Mouse (Mus musculus): ENCODE data around the gene Dcaf11. TPM values are rescaled to one million over a fixed set of nuclear protein-coding genes. Genes with fewer than 3 reads are reported as not detected.

The Dcaf11 gene
- polyA plus RNA-seq, 1 experiment: 25.6 TPM

GRCm38 (mm10) chr14:55618486-55619195 lies 58.8 kb downstream of the Dcaf11 start:
- Histone ChIP-seq H3K27ac (ENCODE audit: insufficient read depth, low read length) (no peak overlapping the region), H3K4me1 (ENCODE audit: control insufficient read depth, insufficient read depth, low read length) (peaks cover 5% of the 10 kb centered on the region), H3K4me3 (ENCODE audit: low read depth, low read length) (peak overlapping the region; percentile 28), H3K9me3 (replicated peaks; ENCODE audit: control insufficient read depth, insufficient read depth, low read length, poor library complexity, severe bottlenecking) (no peaks in the 10 kb centered on the region), H3K9ac (ENCODE audit: low read depth, poor library complexity, severe bottlenecking) (peak overlapping the region; percentile 52), H3K27me3 (ENCODE audit: control insufficient read depth, insufficient read depth, low read length, poor library complexity, severe bottlenecking) (no peaks in the 10 kb centered on the region), H3K36me3 (ENCODE audit: control insufficient read depth, insufficient read depth, low read length, poor library complexity, severe bottlenecking) (no peaks in the 10 kb centered on the region)
- TF ChIP-seq CTCF (IDR thresholded peaks at IDR 0.05; ENCODE audit: low read depth, low read length) (no peak), EP300 (IDR thresholded peaks at IDR 0.05; ENCODE audit: insufficient read depth, low read depth, low read length) (no peak), POLR2A (IDR thresholded peaks at IDR 0.05; ENCODE audit: insufficient read depth, low read length) (no peak)

Other genes starting within 250 kb of the Dcaf11 start
- 24.8 and 29.6 TPM in 2 replicates for gene Dhrs4, start 81.2 kb upstream of the Dcaf11 start, polyA plus RNA-seq (2011; ENCODE audit: insufficient read depth, insufficient read length, low read depth, missing spikeins)
- 7.5 and 9.9 TPM in 2 replicates for gene Carmil3, start 69.4 kb upstream of the Dcaf11 start, polyA plus RNA-seq (2011; ENCODE audit: insufficient read depth, insufficient read length, low read depth, missing spikeins)
- gene Cpne6, start 49.6 kb upstream of the Dcaf11 start, polyA plus RNA-seq (2011; ENCODE audit: insufficient read depth, insufficient read length, low read depth, missing spikeins): not detected in 2 replicates
- gene Nrl, start 35.0 kb upstream of the Dcaf11 start, polyA plus RNA-seq (2011; ENCODE audit: insufficient read depth, insufficient read length, low read depth, missing spikeins): not detected in 2 replicates
- gene Pck2, start 19.7 kb upstream of the Dcaf11 start, polyA plus RNA-seq (2011; ENCODE audit: insufficient read depth, insufficient read length, low read depth, missing spikeins): 18.0 and 21.2 TPM in 2 replicates
- not detected in 2 replicates for gene A730061H03Rik, start 400 bp downstream of the Dcaf11 start, polyA plus RNA-seq (2011; ENCODE audit: insufficient read depth, insufficient read length, low read depth, missing spikeins)
- 1.5 TPM in 1 of 2 replicates, not detected in the other for gene Fitm1, start 15.6 kb downstream of the Dcaf11 start, polyA plus RNA-seq (2011; ENCODE audit: insufficient read depth, insufficient read length, low read depth, missing spikeins)
- gene Psme1, start 18.1 kb downstream of the Dcaf11 start, polyA plus RNA-seq (2011; ENCODE audit: insufficient read depth, insufficient read length, low read depth, missing spikeins): 188 and 199 TPM in 2 replicates
- gene Emc9, start 25.3 kb downstream of the Dcaf11 start, polyA plus RNA-seq (2011; ENCODE audit: insufficient read depth, insufficient read length, low read depth, missing spikeins): 5.3 and 6.1 TPM in 2 replicates
- 195 and 200 TPM in 2 replicates for gene Psme2, start 31.1 kb downstream of the Dcaf11 start, polyA plus RNA-seq (2011; ENCODE audit: insufficient read depth, insufficient read length, low read depth, missing spikeins)
- gene Rnf31, start 31.7 kb downstream of the Dcaf11 start, polyA plus RNA-seq (2011; ENCODE audit: insufficient read depth, insufficient read length, low read depth, missing spikeins): 31.6 and 39.1 TPM in 2 replicates
- gene Irf9, start 43.6 kb downstream of the Dcaf11 start, polyA plus RNA-seq (2011; ENCODE audit: insufficient read depth, insufficient read length, low read depth, missing spikeins): 9.6 and 10.9 TPM in 2 replicates
- 16.4 and 20.6 TPM in 2 replicates for gene Rec8, start 58.0 kb downstream of the Dcaf11 start, polyA plus RNA-seq (2011; ENCODE audit: insufficient read depth, insufficient read length, low read depth, missing spikeins)
- gene Ipo4, start 76.0 kb downstream of the Dcaf11 start, polyA plus RNA-seq (2011; ENCODE audit: insufficient read depth, insufficient read length, low read depth, missing spikeins): 69.4 and 88.5 TPM in 2 replicates
- gene Gm49378, start 77.9 kb downstream of the Dcaf11 start, polyA plus RNA-seq (2011; ENCODE audit: insufficient read depth, insufficient read length, low read depth, missing spikeins): 9.8 and 14.1 TPM in 2 replicates
- 22.7 and 25.1 TPM in 2 replicates for gene Tm9sf1, start 83.8 kb downstream of the Dcaf11 start, polyA plus RNA-seq (2011; ENCODE audit: insufficient read depth, insufficient read length, low read depth, missing spikeins)
- gene Tssk4, start 90.2 kb downstream of the Dcaf11 start, polyA plus RNA-seq (2011; ENCODE audit: insufficient read depth, insufficient read length, low read depth, missing spikeins): not detected in 2 replicates
- gene Mdp1, start 100.5 kb downstream of the Dcaf11 start, polyA plus RNA-seq (2011; ENCODE audit: insufficient read depth, insufficient read length, low read depth, missing spikeins): 33.2 and 36.0 TPM in 2 replicates
- gene Gmpr2, start 111.9 kb downstream of the Dcaf11 start, polyA plus RNA-seq (2011; ENCODE audit: insufficient read depth, insufficient read length, low read depth, missing spikeins): 22.2 and 26.7 TPM in 2 replicates
- 229 and 241 TPM in 2 replicates for gene Nedd8, start 112.1 kb downstream of the Dcaf11 start, polyA plus RNA-seq (2011; ENCODE audit: insufficient read depth, insufficient read length, low read depth, missing spikeins)
- 50.9 and 63.6 TPM in 2 replicates for gene Tinf2, start 121.8 kb downstream of the Dcaf11 start, polyA plus RNA-seq (2011; ENCODE audit: insufficient read depth, insufficient read length, low read depth, missing spikeins)
- gene Tgm1, start 153.9 kb downstream of the Dcaf11 start, polyA plus RNA-seq (2011; ENCODE audit: insufficient read depth, insufficient read length, low read depth, missing spikeins): 24.3 and 26.9 TPM in 2 replicates
- 39.6 and 42.5 TPM in 2 replicates for gene Rabggta, start 162.3 kb downstream of the Dcaf11 start, polyA plus RNA-seq (2011; ENCODE audit: insufficient read depth, insufficient read length, low read depth, missing spikeins)
- gene Dhrs1, start 185.7 kb downstream of the Dcaf11 start, polyA plus RNA-seq (2011; ENCODE audit: insufficient read depth, insufficient read length, low read depth, missing spikeins): 34.7 and 38.9 TPM in 2 replicates
- gene Nop9, start 185.7 kb downstream of the Dcaf11 start, polyA plus RNA-seq (2011; ENCODE audit: insufficient read depth, insufficient read length, low read depth, missing spikeins): 56.2 and 59.8 TPM in 2 replicates
- gene Cideb, start 198.5 kb downstream of the Dcaf11 start, polyA plus RNA-seq (2011; ENCODE audit: insufficient read depth, insufficient read length, low read depth, missing spikeins): not detected in 2 replicates
- gene Ltb4r2, start 201.4 kb downstream of the Dcaf11 start, polyA plus RNA-seq (2011; ENCODE audit: insufficient read depth, insufficient read length, low read depth, missing spikeins): 5.3 and 6.8 TPM in 2 replicates
- gene Ltb4r1, start 206.0 kb downstream of the Dcaf11 start, polyA plus RNA-seq (2011; ENCODE audit: insufficient read depth, insufficient read length, low read depth, missing spikeins): 2.6 and 3.0 TPM in 2 replicates
- gene Adcy4, start 224.1 kb downstream of the Dcaf11 start, polyA plus RNA-seq (2011; ENCODE audit: insufficient read depth, insufficient read length, low read depth, missing spikeins): 0.30 and 1.2 TPM in 2 replicates
- 11.0 and 16.4 TPM in 2 replicates for gene Ripk3, start 228.9 kb downstream of the Dcaf11 start, polyA plus RNA-seq (2011; ENCODE audit: insufficient read depth, insufficient read length, low read depth, missing spikeins)